Mouse (Mus musculus): Measurements from ENCODE around the gene Stox1.

The Stox1 gene

DNA sequence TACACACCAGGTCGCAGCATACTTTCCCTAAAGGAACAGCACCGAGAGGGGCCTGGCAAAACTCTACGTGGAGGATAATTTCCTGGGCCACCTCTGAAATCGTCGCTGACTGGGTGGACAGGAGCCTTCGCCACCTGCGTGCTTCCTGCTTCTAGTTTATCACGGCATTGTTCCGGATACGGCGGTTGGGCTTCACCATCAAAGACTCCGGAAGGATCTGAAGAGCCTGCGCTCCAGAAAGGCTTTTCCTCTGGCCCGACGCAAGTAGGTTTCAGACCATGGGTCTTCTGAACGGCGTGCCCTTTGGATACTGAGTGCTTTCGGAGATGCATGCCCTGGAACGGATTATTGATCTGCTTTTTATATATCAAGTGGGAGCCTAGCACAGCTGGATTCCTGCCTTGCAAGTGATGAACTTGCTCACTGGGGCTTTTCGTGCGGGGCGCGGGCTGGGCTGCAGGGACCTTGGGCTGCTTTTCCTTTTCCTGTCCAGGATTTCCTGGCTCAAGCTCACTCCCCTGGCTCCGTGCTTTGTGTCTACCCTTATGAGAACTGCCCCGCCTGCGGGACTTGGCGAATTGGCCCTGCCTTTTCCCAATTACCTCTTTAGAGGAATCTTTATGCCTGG lies 60.9 kb downstream of the Stox1 start:
- no peak for DNase-seq (ENCODE audit: low spot score)

- no peak for DNase-seq (ENCODE audit: low spot score)
Observed at GRCm38 (mm10) chr10:62664171-62664570, 61.8 kb downstream of the Stox1 start.

DNA sequence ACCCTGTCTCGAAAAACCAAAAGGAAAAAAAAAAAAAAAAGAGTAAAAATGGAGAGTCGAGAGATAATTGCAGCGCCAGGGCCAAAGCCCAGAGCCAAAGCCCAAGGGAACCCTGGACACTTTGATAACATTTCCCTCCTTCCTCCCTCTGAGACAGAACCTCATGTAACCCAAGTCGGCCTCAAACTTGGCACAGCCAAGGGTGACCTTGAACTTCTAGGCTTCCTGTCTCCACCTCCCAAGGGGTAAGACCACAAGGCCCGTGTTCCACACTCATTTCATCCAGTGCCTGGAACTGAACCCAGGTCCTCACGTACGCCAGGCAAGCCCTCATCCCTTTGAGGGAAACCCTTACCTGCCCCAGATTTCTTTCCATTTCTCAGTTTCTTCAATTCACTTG lies 69.2 kb downstream of the Stox1 start:
- no peak for DNase-seq (ENCODE audit: low spot score)

- no peak for DNase-seq (ENCODE audit: low spot score)
Observed at GRCm38 (mm10) chr10:62651961-62652360, 74.0 kb downstream of the Stox1 start.

GRCm38 (mm10) chr10:62650881-62651810 lies 74.8 kb downstream of the Stox1 start, which contains the start of gene Ddx50:
Gene Ddx50, minus strand, starts transcription at chr10:62651218.
- peak; percentile 100 for DNase-seq (ENCODE audit: low spot score)

GRCm38 (mm10) chr10:62650358-62650782 lies 75.6 kb downstream of the Stox1 start:
- no peak for DNase-seq (ENCODE audit: low spot score)

Measured in layer of hippocampus, adult 11-12 months (tissue).